Mouse (Mus musculus): ENCODE results near the gene Vps52. TPM values are rescaled to one million over a fixed set of nuclear protein-coding genes. Genes with fewer than 3 reads are reported as not detected.
A peak's percentile ranks its signal among the peaks of the same experiment; 100 is the strongest.
"Not testable (repeated sequence)": the region's sequence is repeated elsewhere in the genome, so short reads cannot be mapped to it uniquely, and the experiment has no call there.

Vps52 gene
- total and polyA plus RNA-seq, 2 experiments from 2014 or later, result 55.6 to 62.1 TPM

- WGBS, result 32% methylated on average over 10 of the region's 10 CpGs
- Histone ChIP-seq H3K27me3 (ENCODE audit: insufficient read depth, low read length) (no peaks in the 10 kb centered on the region), H3K4me2 (ENCODE audit: low read depth, low read length) (no peak overlapping the region), H3K4me1 (ENCODE audit: insufficient read depth, low read length) (no peaks in the 10 kb centered on the region), H3K9ac (replicated peaks; ENCODE audit: low read length) (no peak overlapping the region), H3K9me3 (ENCODE audit: low read length) (no peaks in the 10 kb centered on the region), H3K4me3 (ENCODE audit: low read length) (no peak overlapping the region), H3K36me3 (ENCODE audit: insufficient read depth, low read length) (no peaks in the 10 kb centered on the region), H3K27ac (no peak overlapping the region)
- TF ChIP-seq CTCF (IDR thresholded peaks at IDR 0.05; ENCODE audit: low read depth), result peak; percentile 90
- ATAC-seq, result peak; percentile 62
- DNase-seq (ENCODE audit: low spot score), result peak; percentile 91
Measured at GRCm38 (mm10) chr17:33991788-33992664, 36.4 kb downstream of the Vps52 start.

GRCm38 (mm10) chr17:33994959-33995358, 39.3 kb downstream of the Vps52 start:
- no peak overlapping the region for H3K4me3 ChIP-seq (ENCODE audit: low read length)
- H3K36me3 ChIP-seq (ENCODE audit: insufficient read depth, low read length), result no peaks in the 10 kb centered on the region
- H3K9ac ChIP-seq (replicated peaks; ENCODE audit: low read length), result no peak overlapping the region
- no peak overlapping the region for H3K4me2 ChIP-seq (ENCODE audit: low read depth, low read length)
- ATAC-seq (no peak), DNase-seq (ENCODE audit: low spot score) (no peak)
- H3K9me3 ChIP-seq (ENCODE audit: low read length), result no peaks in the 10 kb centered on the region
- no peaks in the 10 kb centered on the region for H3K27me3 ChIP-seq (ENCODE audit: insufficient read depth, low read length)
- 87% methylated on average over 8 of the region's 8 CpGs for WGBS
- TF ChIP-seq CTCF (IDR thresholded peaks at IDR 0.05; ENCODE audit: low read depth), result no peak
- H3K4me1 ChIP-seq (ENCODE audit: insufficient read depth, low read length), result no peaks in the 10 kb centered on the region
- H3K27ac ChIP-seq, result no peak overlapping the region

- no peak for ATAC-seq
- Histone ChIP-seq H3K27me3 (ENCODE audit: insufficient read depth, low read length) (no peaks in the 10 kb centered on the region; the same call in 1 of the 2 replicates), H3K36me3 (ENCODE audit: insufficient read depth, low read length) (no peaks in the 10 kb centered on the region), H3K9me3 (ENCODE audit: low read length) (no peaks in the 10 kb centered on the region), H3K4me1 (ENCODE audit: insufficient read depth, low read length) (no peaks in the 10 kb centered on the region), H3K27ac (no peak overlapping the region), H3K4me3 (ENCODE audit: low read length) (no peak overlapping the region), H3K9ac (replicated peaks; ENCODE audit: low read length) (no peak overlapping the region), H3K4me2 (ENCODE audit: low read depth, low read length) (no peak overlapping the region)
- 64% methylated on average over 3 of the region's 3 CpGs for WGBS
- DNase-seq (ENCODE audit: low spot score), result no peak
- no peak for TF ChIP-seq CTCF (IDR thresholded peaks at IDR 0.05; ENCODE audit: low read depth)
Measured at GRCm38 (mm10) chr17:33995651-33996050, 40.0 kb downstream of the Vps52 start.

- 98% methylated on average over 2 of the region's 2 CpGs for WGBS
- not testable (repeated sequence) for H3K4me3 ChIP-seq (ENCODE audit: low read length); H3K4me2 ChIP-seq (ENCODE audit: low read depth, low read length)
Measured at GRCm38 (mm10) chr17:33997025-33997424, 41.4 kb downstream of the Vps52 start.

GRCm38 (mm10) chr17:33998697-33999096, 43.1 kb downstream of the Vps52 start:
- not testable (repeated sequence) for H3K27ac ChIP-seq; H3K9me3 ChIP-seq (ENCODE audit: low read length); H3K4me1 ChIP-seq (ENCODE audit: insufficient read depth, low read length); H3K27me3 ChIP-seq (ENCODE audit: insufficient read depth, low read length); H3K4me3 ChIP-seq (ENCODE audit: low read length); ATAC-seq; H3K4me2 ChIP-seq (ENCODE audit: low read depth, low read length); H3K36me3 ChIP-seq (ENCODE audit: insufficient read depth, low read length); DNase-seq (ENCODE audit: low spot score); H3K9ac ChIP-seq (replicated peaks; ENCODE audit: low read length)
- 59% methylated on average over 5 of the region's 5 CpGs for WGBS

More at GRCm38 (mm10) chr17:33997025-33997424, 41.4 kb downstream of the Vps52 start:
- H3K27me3 ChIP-seq (ENCODE audit: insufficient read depth, low read length); ATAC-seq; H3K36me3 ChIP-seq (ENCODE audit: insufficient read depth, low read length); DNase-seq (ENCODE audit: low spot score); H3K9me3 ChIP-seq (ENCODE audit: low read length); H3K9ac ChIP-seq (replicated peaks; ENCODE audit: low read length); H3K27ac ChIP-seq; H3K4me1 ChIP-seq (ENCODE audit: insufficient read depth, low read length): not testable (repeated sequence)

GRCm38 (mm10) chr17:33999341-34000149, 43.9 kb downstream of the Vps52 start:
- Histone ChIP-seq H3K36me3 (ENCODE audit: insufficient read depth, low read length) (no peaks in the 10 kb centered on the region), H3K27me3 (ENCODE audit: insufficient read depth, low read length) (no peaks in the 10 kb centered on the region; the same call in 1 of the 2 replicates), H3K4me3 (ENCODE audit: low read length) (peak overlapping the region; percentile 45), H3K9me3 (ENCODE audit: low read length) (no peaks in the 10 kb centered on the region), H3K4me1 (ENCODE audit: insufficient read depth, low read length) (no peaks in the 10 kb centered on the region), H3K9ac (replicated peaks; ENCODE audit: low read length) (no peak overlapping the region; the same call in 1 of the 2 replicates), H3K27ac (no peak overlapping the region), H3K4me2 (ENCODE audit: low read depth, low read length) (peak overlapping the region; percentile 76)
- WGBS, result 2% methylated on average over 81 of the region's 87 CpGs
- no peak for TF ChIP-seq CTCF (IDR thresholded peaks at IDR 0.05; ENCODE audit: low read depth)
- DNase-seq (ENCODE audit: low spot score) (no peak), ATAC-seq (peak; percentile 69)
